Mouse (Mus musculus) limb, embryonic 10.5 days (tissue): Measurements from ENCODE around the gene Slc4a3. TPM values are rescaled to one million over a fixed set of nuclear protein-coding genes. Genes with fewer than 3 reads are reported as not detected.

Experiments
- DNase-seq: peaks from one replicate; pipeline ENCODE4 v3.0.0-alpha.2; 2017; ENCODE audit warnings: low spot score
- H3K27ac ChIP-seq: fragments of 300-500 bp; sonication (generic); 2 replicates; pipeline ENCODE4 v1.5.1; 2016; ENCODE audit warnings: mild to moderate bottlenecking
- H3K27me3 ChIP-seq: fragments of 300-500 bp; sonication (generic); 2 replicates; pipeline ENCODE4 v1.6.1; 2016; ENCODE audit warnings: low read depth, mild to moderate bottlenecking; ENCODE audit not compliant: poor library complexity, severe bottlenecking
- H3K36me3 ChIP-seq: fragments of 300-500 bp; sonication (generic); 2 replicates; pipeline ENCODE4 v1.6.1; 2016; ENCODE audit warnings: mild to moderate bottlenecking, moderate library complexity
- H3K4me1 ChIP-seq: fragments of 300-500 bp; sonication (generic); 2 replicates; pipeline ENCODE4 v1.6.1; 2016
- H3K4me3 ChIP-seq: fragments of 300-500 bp; sonication (generic); 2 replicates; pipeline ENCODE4 v1.5.1; 2016; ENCODE audit warnings: mild to moderate bottlenecking, moderate library complexity
- H3K9me3 ChIP-seq: fragments of 300-500 bp; sonication (generic); replicated peaks from 2 replicates; pipeline ENCODE4 v1.6.1; 2016; ENCODE audit warnings: mild to moderate bottlenecking
- WGBS: fragments of 180-500 bp; shearing (Covaris S2); methylation state at CpG from one replicate; pipeline ENCODE4 v1.1.7; 2016; 5-methylcytosine and 5-hydroxymethylcytosine counted together
- polyA plus RNA-seq: library from polyadenylated mRNA; unstranded; fragments of >200 nt; fragmentation: Nextera tagmentation; extraction: Ambion mirVana; gene quantifications from 2 replicates; pipeline ENCODE4 v1.2.1, GENCODE M21; 2016

Slc4a3 gene
- polyA plus RNA-seq, 1 experiment from 2014 or later = 18.9 TPM

DNA sequence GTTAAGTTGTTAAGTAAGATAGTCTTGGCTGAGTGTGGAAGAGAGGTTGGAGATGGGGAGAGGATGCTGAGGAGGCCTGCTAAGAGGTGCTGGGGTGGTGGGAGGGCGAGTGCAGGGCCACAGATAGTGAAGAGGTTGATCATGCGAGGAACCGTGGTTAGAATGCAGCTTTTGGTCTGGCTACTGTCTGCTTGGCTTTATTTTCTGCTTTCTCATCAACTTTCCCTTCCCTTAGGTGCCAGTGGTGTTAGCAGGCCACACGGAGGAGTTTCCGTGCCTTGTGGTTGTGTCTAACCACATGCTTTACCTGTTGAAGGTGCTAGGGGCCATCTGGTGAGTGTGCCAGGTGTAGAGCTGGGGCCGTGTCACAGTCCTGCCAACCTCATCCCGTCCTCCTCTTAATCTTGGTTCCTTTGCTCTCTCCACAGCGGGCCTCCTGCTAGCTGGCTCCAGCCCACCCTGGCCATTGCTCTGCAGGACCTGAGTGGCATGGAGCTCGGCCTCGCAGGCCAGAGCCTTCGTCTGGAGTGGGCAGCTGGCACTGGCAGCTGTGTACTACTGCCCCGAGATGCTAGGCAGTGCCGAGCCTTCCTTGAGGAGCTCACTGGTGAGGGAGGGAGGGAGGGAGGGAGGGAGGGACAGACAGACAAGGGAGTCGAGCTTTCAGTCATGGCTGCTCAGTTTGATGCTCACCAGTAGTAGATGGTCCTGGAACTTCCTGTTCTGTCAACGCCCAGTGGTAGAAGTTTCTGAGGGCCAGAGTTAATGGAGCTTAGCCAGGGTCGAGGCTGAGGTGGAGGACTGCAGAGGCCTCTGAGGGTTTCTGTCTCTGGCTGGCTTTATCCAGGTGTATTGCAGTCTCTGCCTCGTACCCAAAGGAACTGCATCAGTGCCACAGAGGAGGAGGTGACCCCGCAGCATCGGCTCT lies 12.5 kb upstream of the Slc4a3 start:
- 87% methylated on average over 19 of the region's 19 CpGs for WGBS
- H3K27me3 ChIP-seq = no peaks in the 10 kb centered on the region
- peaks cover 84% of the 10 kb centered on the region for H3K36me3 ChIP-seq
- H3K4me1 ChIP-seq = no peaks in the 10 kb centered on the region
- no peaks in the 10 kb centered on the region for H3K9me3 ChIP-seq
- no peak overlapping the region for H3K4me3 ChIP-seq
- no peak for DNase-seq
- no peak overlapping the region for H3K27ac ChIP-seq

- Histone ChIP-seq H3K27ac (no peak overlapping the region), H3K27me3 (no peaks in the 10 kb centered on the region), H3K9me3 (no peaks in the 10 kb centered on the region), H3K4me3 (no peak overlapping the region), H3K4me1 (no peaks in the 10 kb centered on the region), H3K36me3 (peaks cover 46% of the 10 kb centered on the region)
- whole genome bisulfite sequencing = 78% methylated on average over 2 of the region's 2 CpGs
- DNase-seq = no peak
Measured at GRCm38 (mm10) chr1:75537587-75537986, 8.5 kb upstream of the Slc4a3 start.

DNA sequence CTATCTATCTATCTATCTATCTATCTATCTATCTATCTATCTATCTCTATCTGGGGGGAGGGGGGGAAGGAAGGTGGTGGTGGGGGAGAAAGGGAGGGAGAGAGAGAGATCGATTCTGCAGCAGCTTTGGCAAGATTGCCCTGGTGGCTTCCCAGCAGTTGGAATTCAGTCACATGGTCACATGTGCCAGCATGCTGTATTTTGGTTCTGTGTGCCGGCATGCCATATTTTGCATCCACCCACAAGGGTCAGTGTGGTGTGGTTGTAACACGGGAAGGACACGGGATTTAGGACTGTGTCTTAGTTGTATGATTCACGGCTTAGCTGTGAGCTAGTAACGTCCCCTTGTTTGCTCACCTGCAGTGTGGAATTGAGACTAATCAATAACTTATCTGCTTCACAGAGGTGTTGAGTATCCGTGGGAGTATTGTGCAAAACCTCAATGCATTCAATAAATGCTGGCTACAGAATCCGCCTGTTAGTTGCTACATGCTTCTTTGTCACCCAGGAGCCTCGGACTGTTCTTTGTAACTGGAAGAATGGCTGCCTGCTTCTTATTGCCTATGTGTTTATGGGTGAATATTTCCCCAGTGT lies 7.4 kb upstream of the Slc4a3 start:
- H3K4me1 ChIP-seq = no peaks in the 10 kb centered on the region
- WGBS = 89% methylated on average over 9 of the region's 9 CpGs
- no peaks in the 10 kb centered on the region for H3K27me3 ChIP-seq
- no peak for DNase-seq
- H3K27ac ChIP-seq = no peak overlapping the region
- H3K9me3 ChIP-seq = no peaks in the 10 kb centered on the region
- H3K4me3 ChIP-seq = no peak overlapping the region
- peaks cover 35% of the 10 kb centered on the region for H3K36me3 ChIP-seq

GRCm38 (mm10) chr1:75541496-75541895 lies 4.6 kb upstream of the Slc4a3 start:
- no peaks in the 10 kb centered on the region for H3K9me3 ChIP-seq
- DNase-seq = no peak
- peaks cover 9% of the 10 kb centered on the region for H3K36me3 ChIP-seq
- H3K4me1 ChIP-seq = peaks cover 13% of the 10 kb centered on the region
- 91% methylated on average over 7 of the region's 7 CpGs for WGBS
- H3K27ac ChIP-seq = no peak overlapping the region
- H3K4me3 ChIP-seq = no peak overlapping the region
- H3K27me3 ChIP-seq = no peaks in the 10 kb centered on the region; the same call in 1 of the 2 replicates

DNA sequence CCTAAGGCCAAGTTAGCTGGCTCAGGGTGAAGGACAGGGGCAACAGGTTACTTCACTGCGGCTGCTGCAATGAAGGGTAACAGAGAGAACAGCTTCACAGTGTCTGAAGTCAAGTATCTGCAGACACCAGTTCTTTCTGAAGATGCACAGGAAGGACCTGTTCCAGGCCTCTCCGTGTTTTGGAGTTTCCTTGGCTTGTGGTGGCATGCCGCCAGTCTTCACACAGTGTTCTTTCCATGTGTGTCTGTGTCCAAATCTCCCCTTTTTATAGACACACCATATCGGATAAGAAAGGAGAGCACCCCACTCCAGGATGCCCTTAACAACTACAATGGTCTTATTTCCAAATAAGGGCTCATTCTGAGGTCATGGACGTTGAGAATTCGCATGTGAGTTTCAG lies 1.7 kb upstream of the Slc4a3 start:
- no peak overlapping the region for H3K27ac ChIP-seq
- H3K4me1 ChIP-seq = peaks cover 28% of the 10 kb centered on the region
- H3K27me3 ChIP-seq = peaks cover 12% of the 10 kb centered on the region; the same call in 1 of the 2 replicates
- no peak for DNase-seq
- peaks cover 16% of the 10 kb centered on the region for H3K36me3 ChIP-seq
- no peaks in the 10 kb centered on the region for H3K9me3 ChIP-seq
- H3K4me3 ChIP-seq = no peak overlapping the region
- 93% methylated on average over 6 of the region's 6 CpGs for WGBS

DNA sequence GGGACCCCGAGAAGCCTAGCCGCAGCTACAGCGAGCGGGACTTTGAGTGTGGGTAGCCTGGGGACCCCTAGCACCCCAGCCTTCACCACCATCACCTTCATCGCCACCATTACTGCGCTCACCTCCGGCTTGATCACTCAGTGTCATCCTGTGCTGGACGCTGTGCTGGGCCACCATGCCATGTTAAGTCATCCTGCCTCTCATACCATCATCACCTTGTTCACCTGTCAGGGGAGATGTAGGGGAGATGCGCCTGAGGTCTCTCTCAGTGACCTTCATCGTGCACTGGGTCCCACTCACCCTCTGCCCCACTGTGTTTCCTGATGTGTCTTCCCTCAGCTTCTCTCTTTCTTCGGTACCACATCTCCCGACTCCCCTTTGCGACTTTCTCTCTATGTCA lies 1.3 kb downstream of the Slc4a3 start:
- Histone ChIP-seq H3K4me1 (peaks cover 28% of the 10 kb centered on the region), H3K27ac (no peak overlapping the region), H3K9me3 (no peaks in the 10 kb centered on the region), H3K27me3 (peaks cover 12% of the 10 kb centered on the region; the same call in 1 of the 2 replicates), H3K36me3 (peaks cover 46% of the 10 kb centered on the region), H3K4me3 (peak overlapping the region; percentile 84; the same call in 1 of the 2 replicates)
- WGBS = 94% methylated on average over 13 of the region's 13 CpGs
- DNase-seq = no peak

DNA sequence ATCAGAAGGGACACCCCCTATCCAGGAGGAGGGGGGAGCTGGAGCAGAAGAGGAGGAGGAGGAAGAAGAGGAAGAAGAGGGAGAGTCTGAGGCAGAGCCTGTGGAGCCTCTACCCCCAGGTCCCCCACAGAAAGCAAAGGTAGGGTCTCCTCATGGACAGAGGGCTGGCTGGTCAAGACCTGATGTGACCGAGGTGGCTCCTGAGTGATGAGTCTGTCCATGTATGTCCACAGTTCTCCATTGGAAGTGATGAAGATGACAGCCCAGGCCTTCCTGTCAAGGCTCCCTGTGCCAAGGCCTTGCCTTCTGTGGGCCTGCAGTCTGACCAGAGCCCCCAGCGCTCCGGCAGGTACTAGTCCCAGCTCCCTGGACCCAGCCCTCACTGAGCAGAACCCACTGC lies 2.0 kb downstream of the Slc4a3 start:
- H3K9me3 ChIP-seq = no peaks in the 10 kb centered on the region
- H3K4me3 ChIP-seq = peak overlapping the region; percentile 4; the same call in 1 of the 2 replicates
- DNase-seq = no peak
- peaks cover 12% of the 10 kb centered on the region; the same call in 1 of the 2 replicates for H3K27me3 ChIP-seq
- H3K36me3 ChIP-seq = peaks cover 53% of the 10 kb centered on the region
- H3K27ac ChIP-seq = no peak overlapping the region
- H3K4me1 ChIP-seq = peaks cover 28% of the 10 kb centered on the region
- 99% methylated on average over 3 of the region's 3 CpGs for WGBS

- H3K9me3 ChIP-seq = no peaks in the 10 kb centered on the region
- DNase-seq = no peak
- WGBS = 89% methylated on average over 17 of the region's 17 CpGs
- H3K27ac ChIP-seq = no peak overlapping the region
- peaks cover 12% of the 10 kb centered on the region; the same call in 1 of the 2 replicates for H3K27me3 ChIP-seq
- no peak overlapping the region for H3K4me3 ChIP-seq
- H3K4me1 ChIP-seq = peaks cover 30% of the 10 kb centered on the region
- H3K36me3 ChIP-seq = peaks cover 61% of the 10 kb centered on the region
Measured at GRCm38 (mm10) chr1:75548871-75549270, 2.8 kb downstream of the Slc4a3 start.

DNA sequence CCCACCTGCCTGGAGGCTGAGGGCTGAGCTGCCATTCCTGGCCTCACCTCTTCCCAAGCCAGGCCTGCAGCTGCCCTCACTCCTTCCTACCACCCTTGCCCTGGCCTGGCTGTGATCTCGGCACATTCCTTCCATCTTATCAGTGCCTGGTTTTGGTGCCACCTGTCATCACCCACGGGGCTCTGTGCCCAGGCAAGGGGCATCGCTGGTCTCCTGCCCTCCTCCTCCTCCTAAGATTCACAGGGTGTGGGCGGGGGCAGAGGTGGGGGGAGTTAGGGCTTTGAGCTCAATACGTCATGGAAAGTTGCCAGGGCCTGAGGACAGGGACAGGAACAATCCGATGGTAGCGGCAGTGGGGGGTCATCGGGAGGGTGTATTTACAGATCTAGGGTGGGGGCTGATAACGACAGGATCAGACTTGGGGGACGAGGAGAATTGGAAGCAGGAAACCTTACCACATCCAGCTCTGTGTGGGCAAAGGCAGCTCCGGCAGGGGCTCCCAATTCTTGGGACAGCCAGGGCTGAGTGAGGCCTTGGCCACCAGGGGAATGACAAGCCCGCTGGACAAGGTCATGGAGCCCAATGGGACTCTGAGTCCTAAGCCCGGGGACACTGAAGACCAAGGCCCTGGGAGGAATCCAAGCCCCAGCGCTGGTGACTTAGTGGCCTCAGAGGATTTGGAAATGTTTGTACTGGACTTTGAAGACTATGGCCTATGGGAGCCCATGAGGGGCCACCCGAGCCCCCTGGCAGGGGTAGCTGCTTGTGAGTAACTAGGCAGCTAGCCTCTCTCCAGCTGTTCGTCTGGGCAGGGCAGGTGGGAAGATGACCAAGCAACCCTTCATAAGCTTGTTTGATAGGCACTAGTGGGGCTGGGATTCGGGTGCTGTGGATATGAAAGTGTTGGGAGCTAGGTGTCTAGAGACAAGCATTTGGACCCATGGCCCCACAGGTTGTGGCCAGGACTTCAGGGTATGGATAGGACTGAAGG lies 3.5 kb downstream of the Slc4a3 start:
- DNase-seq = no peak
- peaks cover 31% of the 10 kb centered on the region for H3K4me1 ChIP-seq
- 88% methylated on average over 17 of the region's 17 CpGs for WGBS
- no peak overlapping the region for H3K4me3 ChIP-seq
- peaks cover 12% of the 10 kb centered on the region; the same call in 1 of the 2 replicates for H3K27me3 ChIP-seq
- no peaks in the 10 kb centered on the region for H3K9me3 ChIP-seq
- no peak overlapping the region for H3K27ac ChIP-seq
- H3K36me3 ChIP-seq = peaks cover 68% of the 10 kb centered on the region

GRCm38 (mm10) chr1:75550586-75550985 lies 4.5 kb downstream of the Slc4a3 start:
- Histone ChIP-seq H3K9me3 (no peaks in the 10 kb centered on the region), H3K4me1 (peaks cover 27% of the 10 kb centered on the region), H3K27ac (no peak overlapping the region), H3K36me3 (peaks cover 78% of the 10 kb centered on the region), H3K4me3 (no peak overlapping the region), H3K27me3 (peaks cover 12% of the 10 kb centered on the region; the same call in 1 of the 2 replicates)
- no peak for DNase-seq
- WGBS = 94% methylated on average over 15 of the region's 15 CpGs

GRCm38 (mm10) chr1:75555680-75556079 lies 9.6 kb downstream of the Slc4a3 start:
- no peak for DNase-seq
- WGBS = 93% methylated on average over 7 of the region's 7 CpGs
- Histone ChIP-seq H3K9me3 (no peaks in the 10 kb centered on the region), H3K4me1 (peaks cover 19% of the 10 kb centered on the region), H3K27me3 (no peaks in the 10 kb centered on the region), H3K36me3 (peaks cover 80% of the 10 kb centered on the region), H3K4me3 (no peak overlapping the region), H3K27ac (no peak overlapping the region)

GRCm38 (mm10) chr1:75556143-75556781 lies 10.2 kb downstream of the Slc4a3 start:
- H3K4me1 ChIP-seq = peaks cover 19% of the 10 kb centered on the region
- 86% methylated on average over 9 of the region's 9 CpGs for WGBS
- H3K4me3 ChIP-seq = no peak overlapping the region
- DNase-seq = no peak
- H3K9me3 ChIP-seq = no peaks in the 10 kb centered on the region
- H3K36me3 ChIP-seq = peaks cover 74% of the 10 kb centered on the region
- H3K27me3 ChIP-seq = no peaks in the 10 kb centered on the region
- H3K27ac ChIP-seq = no peak overlapping the region
